Mouse (Mus musculus) liver, adult 2 months (tissue): ENCODE data around the gene Vmp1.

Experiments
- CTCF ChIP-seq: fragments of 200-500 bp; IDR thresholded peaks from 2 replicates; pipeline ENCODE4 v1.5.1; 2011; ENCODE audit warnings: low read depth, low read length, control low read depth
- POLR2A ChIP-seq: fragments of 200-500 bp; IDR thresholded peaks from 2 replicates; pipeline ENCODE4 v1.6.1; 2011; ENCODE audit warnings: low read length, control low read depth; ENCODE audit not compliant: insufficient read depth; ENCODE audit errors: extremely low read depth

DNA sequence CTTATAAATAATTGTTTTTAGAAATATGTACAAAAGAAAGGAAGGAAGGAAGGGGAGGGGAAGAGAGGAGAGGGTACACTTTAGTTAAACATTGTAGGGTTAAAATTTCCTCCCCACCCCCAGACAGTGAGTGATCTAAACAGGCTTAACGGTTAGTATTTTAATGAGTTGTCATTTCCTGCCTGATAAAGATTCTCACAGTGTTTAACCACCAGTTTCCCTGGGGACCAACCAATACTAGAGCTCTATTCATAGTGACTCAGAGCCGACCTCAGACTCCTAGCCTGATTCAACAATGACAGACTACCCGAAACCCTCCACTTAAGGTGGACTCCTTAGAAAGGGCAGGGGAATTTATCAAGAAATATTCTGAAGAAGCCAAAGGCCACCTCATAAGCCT, 90.6 kb downstream of the Vmp1 start:
- TF ChIP-seq CTCF (no peak), POLR2A (no peak)
